Mouse (Mus musculus) myocyte (in vitro differentiated cells): Measurements from ENCODE around the gene Anks1.

Experiments used
- CEBPB ChIP-seq: IDR thresholded peaks from 2 replicates; pipeline ENCODE4 v1.6.1; 2011; ENCODE audit warnings: mild to moderate bottlenecking, moderate library complexity; ENCODE audit not compliant: poor library complexity, insufficient read depth, severe bottlenecking
- POLR2A ChIP-seq: IDR thresholded peaks from one replicate; pipeline ENCODE4 v1.6.1; 2011; ENCODE audit warnings: low read depth, mild to moderate bottlenecking, control low read depth, moderate library complexity; ENCODE audit not compliant: insufficient read length
- TCF12 ChIP-seq: IDR thresholded peaks from one replicate; pipeline ENCODE4 v1.6.1; 2011; ENCODE audit warnings: mild to moderate bottlenecking, control low read depth; ENCODE audit not compliant: poor library complexity, insufficient read depth, severe bottlenecking

DNA sequence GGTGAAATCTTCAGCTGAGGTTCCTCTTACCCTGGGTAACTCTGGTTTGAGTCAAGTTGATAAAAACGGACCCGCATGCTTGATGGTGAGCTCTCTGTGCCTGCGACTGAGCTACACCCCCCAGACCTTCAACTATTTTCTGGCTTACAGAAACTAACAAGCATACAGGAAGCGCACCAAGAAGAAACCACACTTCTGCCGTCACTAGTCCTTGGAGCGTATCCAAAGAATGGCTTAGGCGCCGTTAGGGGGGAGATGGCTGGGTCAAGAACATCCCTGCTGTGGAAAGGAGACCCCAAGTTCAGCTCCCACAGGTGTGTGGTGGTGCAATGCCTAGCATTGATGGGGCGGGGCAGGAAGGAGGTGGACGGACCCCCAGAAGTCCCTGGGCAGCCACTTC is 187.3 kb downstream of the Anks1 start:
- no peak for TF ChIP-seq POLR2A
- TF ChIP-seq CEBPB: no peak
- TF ChIP-seq TCF12: no peak
